Mouse (Mus musculus) MN1 (cell line): ENCODE results near the gene Spag7.

Source experiments
- DNase-seq: peaks from one replicate; pipeline ENCODE4 v3.0.0-alpha.2; 2016; ENCODE audit warnings: low spot score

Spag7 gene

GRCm38 (mm10) chr11:70643051-70643450, 26.2 kb downstream of the Spag7 start:
- no peak for DNase-seq

GRCm38 (mm10) chr11:70641241-70641640, 28.0 kb downstream of the Spag7 start:
- no peak for DNase-seq

GRCm38 (mm10) chr11:70639976-70640375, 29.2 kb downstream of the Spag7 start:
- no peak for DNase-seq

- no peak for DNase-seq
Measured at GRCm38 (mm10) chr11:70638714-70639278, 30.4 kb downstream of the Spag7 start, which contains the start of gene Gp1ba. Gene Gp1ba (plus strand): TSS chr11:70639122.

GRCm38 (mm10) chr11:70638293-70638692, 30.9 kb downstream of the Spag7 start:
- DNase-seq = no peak

- DNase-seq = no peak
Measured at GRCm38 (mm10) chr11:70637764-70638163, 31.5 kb downstream of the Spag7 start.

- DNase-seq = no peak
Measured at GRCm38 (mm10) chr11:70635601-70636000, 33.6 kb downstream of the Spag7 start.

- no peak for DNase-seq
Measured at GRCm38 (mm10) chr11:70630129-70630528, 39.1 kb downstream of the Spag7 start.

GRCm38 (mm10) chr11:70629557-70629956, 39.7 kb downstream of the Spag7 start:
- DNase-seq = no peak

GRCm38 (mm10) chr11:70628431-70628830, 40.8 kb downstream of the Spag7 start:
- DNase-seq = peak; percentile 52

- no peak for DNase-seq
Measured at GRCm38 (mm10) chr11:70626877-70627276, 42.3 kb downstream of the Spag7 start.

GRCm38 (mm10) chr11:70625473-70625872, 43.7 kb downstream of the Spag7 start:
- no peak for DNase-seq

GRCm38 (mm10) chr11:70623053-70623742, 46.0 kb downstream of the Spag7 start:
- DNase-seq = no peak

GRCm38 (mm10) chr11:70621972-70622814, 47.0 kb downstream of the Spag7 start:
- DNase-seq = peak; percentile 61

- DNase-seq = no peak
Measured at GRCm38 (mm10) chr11:70619101-70619500, 50.1 kb downstream of the Spag7 start, which contains the start of gene Chrne. Gene Chrne (minus strand): TSS chr11:70619216.

GRCm38 (mm10) chr11:70615516-70616093, 53.6 kb downstream of the Spag7 start, which contains the start of gene 4930544D05Rik:
Gene 4930544D05Rik (plus strand): TSS chr11:70615848.
- DNase-seq = no peak

- no peak for DNase-seq
Measured at GRCm38 (mm10) chr11:70615074-70615473, 54.1 kb downstream of the Spag7 start.
